Mouse (Mus musculus) hematopoietic stem cell, adult 5-6 weeks (primary cell): ENCODE measurements at regions not wholly inside any gene's neighbourhood (a gene's known extent, or its start where the extent isn't known, plus 50 kb on each side); places are given as distances from the start of the nearest gene placed in this dataset.

Experiments used
- ATAC-seq, 2 experiments: fragments of 125-278 bp in 1 of 2; replicated peaks in 1 of 2; 2 replicates each; pipeline ENCODE4 v1.8.0; 2016 to 2017; ENCODE audit warnings: inconsistent platforms in 2 of 2, mild to moderate bottlenecking in 2 of 2, moderate number of reproducible peaks in 2 of 2, low read depth in 1 of 2, moderate TSS enrichment in 1 of 2; ENCODE audit not compliant: low FRiP score in 2 of 2, poor library complexity in 2 of 2, severe bottlenecking in 2 of 2, insufficient read depth in 1 of 2, low TSS enrichment in 1 of 2

DNA sequence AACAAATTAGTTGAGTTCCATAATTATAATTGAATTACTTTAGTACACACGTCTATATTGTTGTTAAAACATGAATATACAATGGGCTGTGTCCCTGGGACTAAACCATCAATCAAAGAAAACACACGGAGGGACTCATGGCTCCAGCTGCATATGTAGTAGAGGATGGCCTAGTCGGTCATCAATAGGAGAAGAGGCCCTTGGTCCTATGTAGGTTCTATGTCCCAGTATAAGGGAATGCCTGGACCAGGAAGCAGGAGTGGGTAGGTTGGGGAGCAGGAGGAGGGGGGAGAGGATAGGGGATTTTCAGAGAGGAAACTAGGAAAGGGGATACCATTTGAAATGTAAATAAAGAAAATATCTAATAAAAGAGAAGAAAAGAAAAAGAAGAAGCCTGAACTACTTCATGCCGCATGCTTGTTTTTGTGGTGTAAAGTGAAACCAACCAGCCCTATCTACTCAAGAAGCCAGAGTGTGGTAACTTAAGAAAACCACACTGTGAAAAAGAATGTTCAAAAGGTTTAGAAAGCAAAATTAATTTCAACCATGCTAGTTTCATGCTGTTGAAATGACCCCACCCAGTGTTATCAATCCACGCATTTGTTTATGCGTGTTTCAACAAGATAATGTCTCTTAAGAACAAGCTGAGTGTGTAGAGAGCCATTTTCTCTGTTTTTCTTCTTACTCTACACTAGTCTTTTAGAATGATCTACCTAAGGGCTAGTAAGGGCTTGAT, 134.4 kb upstream of the Itga4 start:
- peak; percentile 72 to 76; a peak in 3 of 4 replicates for ATAC-seq

DNA sequence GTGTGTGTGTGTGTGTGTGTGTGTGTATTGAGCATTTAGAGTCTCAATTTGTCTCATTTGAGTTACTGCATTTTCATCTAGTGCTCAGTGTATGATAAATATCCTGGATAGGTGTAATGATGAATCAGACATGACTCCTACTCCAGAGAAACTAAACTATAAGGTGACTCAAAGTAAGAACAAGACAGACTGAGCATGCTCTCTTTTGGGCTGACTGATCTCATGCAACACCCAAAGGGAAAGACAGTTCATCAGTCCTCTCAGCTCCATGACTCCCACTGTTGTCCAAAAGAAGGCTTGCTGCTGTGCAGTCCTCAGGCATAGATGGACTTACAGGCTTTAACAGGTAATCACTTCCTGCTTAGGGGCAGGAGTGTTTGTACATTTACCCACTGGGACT, 132.7 kb upstream of the Itga4 start:
- no peak for ATAC-seq

DNA sequence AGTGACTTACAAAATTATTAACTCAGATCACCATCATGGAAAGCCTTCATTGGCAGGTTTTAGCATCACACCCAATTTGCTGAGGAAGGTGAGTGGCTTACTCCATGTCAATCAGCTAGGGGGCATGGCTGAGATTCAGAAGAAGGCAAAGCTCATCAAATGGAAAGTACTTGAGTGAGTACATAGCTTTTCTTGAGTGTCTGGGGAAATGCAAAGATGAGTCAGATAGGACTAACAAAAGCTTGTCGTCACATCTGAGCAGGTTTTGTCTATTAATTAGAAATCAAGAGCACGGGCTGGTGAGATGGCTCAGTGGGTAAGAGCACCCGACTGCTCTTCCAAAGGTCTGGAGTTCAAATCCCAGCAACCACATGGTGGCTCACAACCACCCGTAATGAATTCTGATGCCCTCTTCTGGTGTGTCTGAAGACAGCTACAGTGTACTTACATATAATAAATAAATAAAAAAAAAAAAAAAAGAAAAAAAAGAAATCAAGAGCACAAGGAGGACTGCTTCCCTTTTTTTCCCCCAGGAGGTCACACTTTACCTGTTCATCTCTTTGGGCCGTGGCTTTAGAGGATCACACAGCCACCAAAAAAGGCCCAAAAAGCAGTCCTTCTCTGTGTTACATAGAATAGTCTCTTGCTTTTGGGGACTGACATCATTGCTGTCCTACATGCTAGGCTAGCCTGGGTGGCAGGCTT, 130.8 kb upstream of the Itga4 start:
- ATAC-seq: no peak

DNA sequence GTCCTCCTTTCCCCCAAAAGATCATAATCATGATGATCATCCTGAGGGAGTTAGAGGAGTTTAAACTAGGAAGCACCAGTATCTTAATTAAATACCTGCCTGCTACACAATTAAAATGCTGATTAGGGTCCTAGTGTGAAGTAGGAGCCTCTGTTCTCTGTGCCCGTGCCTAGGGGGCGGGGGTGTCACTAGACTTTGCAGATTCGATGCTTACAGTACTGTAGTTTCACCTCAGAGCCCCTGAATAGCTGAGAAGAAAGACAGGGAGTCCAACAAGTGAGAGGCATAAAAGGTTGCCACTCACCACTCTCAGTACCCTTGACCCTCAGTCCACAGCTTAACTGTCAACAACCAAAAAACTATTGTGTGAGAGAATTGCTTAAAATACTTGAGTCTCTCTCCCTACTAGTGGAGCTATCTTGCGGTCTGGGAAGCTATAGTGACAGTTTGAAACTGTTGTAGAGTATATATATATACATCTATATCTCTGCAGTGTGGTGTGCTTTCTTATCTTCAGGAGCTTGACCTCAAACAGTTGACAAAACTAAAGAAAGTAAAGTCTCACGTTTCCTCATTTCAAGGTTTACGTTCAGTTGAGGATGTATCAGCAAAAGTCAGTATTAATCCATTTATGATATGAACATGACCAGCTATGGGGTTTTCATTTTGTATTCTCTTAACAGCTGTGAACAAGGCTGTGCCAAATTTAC, 128.9 kb upstream of the Itga4 start:
- peak in 1 of 2 experiments; percentile 49; a peak in 2 of 4 replicates for ATAC-seq

DNA sequence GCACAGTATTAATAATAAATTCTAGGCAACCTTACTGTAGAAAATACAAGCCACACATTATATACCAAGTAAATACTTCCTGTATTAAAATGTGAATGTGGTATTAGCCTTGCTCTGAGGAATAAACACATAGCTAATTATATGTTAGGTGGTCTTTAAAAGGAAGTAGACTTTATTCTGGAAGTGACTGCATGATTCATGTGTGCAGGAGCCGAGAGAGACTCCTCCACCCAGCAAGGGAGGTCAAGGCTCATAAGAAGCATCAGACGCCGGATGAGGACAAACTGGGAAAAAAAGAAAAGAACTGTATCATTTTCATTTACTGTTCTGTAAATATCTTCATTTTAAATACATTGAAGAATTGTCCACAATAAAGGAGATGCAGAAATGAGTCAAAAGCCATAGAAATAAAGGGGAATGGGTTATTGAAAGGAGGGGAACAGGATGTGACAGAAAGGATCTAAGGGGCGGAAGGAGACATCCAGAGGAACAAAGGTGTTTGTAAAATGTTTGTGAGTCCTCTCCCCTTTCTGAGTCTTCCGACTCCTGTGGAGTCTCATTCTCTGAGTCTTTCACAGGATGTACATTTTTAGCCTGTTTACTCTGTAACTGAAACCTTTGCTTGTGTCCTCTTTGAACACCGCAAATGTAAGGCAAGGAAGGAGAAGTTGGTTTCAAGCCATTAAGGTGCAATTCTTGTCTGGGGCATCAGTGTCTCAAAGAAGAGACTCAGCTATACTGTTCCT, 128.1 kb upstream of the Itga4 start:
- no peak for ATAC-seq

DNA sequence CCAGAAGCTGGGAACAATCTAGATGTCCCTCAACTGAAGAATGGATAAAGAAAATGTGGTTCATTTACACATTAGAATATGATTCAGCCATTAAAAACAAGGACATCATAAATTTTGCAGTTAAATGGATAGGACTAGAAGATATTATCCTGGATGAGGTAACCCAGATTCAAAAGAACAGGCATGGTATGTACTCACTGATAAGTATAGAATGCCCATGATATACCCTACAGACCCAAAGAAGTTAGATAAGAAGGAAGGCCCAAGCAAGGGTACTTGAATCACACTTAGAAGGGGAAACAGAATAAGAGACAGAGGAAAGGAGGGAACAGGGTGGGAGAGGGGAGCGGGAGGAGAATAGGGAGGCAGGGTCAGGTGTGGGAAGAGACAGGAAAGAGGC, 127.4 kb upstream of the Itga4 start:
- no peak for ATAC-seq

DNA sequence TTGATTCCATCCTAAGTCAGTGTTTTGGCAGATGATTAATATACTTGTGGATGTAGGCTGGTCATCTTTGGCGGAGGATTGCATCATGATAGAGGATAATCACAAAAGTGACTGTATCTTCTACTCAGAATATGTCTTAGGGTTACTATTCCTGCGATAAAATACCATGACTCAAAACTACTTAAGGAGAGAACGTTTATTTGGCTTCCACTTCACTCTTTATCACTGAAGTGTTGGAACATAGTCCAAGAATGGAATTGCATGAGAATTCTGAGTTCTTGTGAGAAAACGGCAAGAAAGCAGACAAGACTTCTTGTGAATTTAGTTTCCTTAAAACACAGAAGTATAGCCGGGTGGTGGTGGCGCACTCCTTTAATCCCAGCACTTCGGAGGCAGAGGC, 124.6 kb upstream of the Itga4 start:
- ATAC-seq: no peak

DNA sequence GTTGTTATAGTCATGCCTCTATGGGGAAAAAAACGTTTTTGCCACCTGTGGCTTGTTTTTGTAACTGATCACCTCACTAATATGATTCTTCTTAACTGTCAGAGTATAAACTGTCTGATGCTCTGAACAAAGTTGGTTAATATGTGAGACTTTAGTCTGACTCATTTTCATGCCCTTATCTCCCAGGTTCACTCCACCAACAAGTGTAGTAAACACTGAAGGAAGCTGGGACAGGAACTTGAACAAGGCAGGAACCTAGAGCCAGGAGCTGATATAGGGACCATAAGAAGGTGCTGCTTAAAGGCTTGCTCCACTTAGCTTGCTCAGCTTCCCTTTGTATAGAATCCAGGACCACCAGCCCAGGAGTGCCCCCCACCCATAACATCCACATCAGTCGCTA, 124.0 kb upstream of the Itga4 start:
- ATAC-seq: no peak

DNA sequence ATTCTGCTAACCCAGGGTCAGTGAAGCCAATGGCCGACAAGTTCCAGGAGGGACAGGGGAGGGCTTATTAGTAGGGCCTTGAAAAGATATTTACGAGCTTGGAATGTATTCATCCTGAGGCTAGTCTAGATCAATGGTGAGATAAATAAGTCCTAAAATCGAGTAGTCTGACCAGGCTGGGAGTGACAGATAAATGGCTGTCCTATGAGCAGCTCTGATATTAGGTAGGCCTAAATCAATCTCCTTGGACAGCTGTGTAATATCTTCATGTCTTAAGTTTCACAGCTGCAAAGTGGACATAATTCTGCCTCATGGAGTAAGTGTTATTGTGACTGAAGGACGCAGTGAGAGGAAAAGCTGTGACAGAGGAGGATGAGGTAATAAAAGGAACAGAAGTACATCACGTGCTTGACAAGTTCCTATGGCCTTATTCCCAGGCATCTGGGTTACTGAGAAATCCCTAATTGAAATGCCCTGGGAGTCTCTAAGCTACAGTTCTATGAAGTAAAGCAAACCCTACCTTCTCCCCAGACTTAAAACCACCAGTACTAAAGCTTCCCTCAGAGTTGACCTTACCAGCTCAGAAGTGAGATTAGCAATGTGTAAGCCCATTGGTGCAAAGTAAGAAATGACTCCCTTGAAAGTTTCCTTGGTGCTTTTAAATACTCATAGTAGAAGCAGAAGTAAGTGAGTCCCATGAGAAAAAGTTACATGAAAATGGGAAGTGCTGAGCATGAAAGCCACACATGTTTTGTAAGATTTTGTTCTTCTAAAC, 123.3 kb upstream of the Itga4 start:
- peak; percentile 78 to 85 for ATAC-seq

DNA sequence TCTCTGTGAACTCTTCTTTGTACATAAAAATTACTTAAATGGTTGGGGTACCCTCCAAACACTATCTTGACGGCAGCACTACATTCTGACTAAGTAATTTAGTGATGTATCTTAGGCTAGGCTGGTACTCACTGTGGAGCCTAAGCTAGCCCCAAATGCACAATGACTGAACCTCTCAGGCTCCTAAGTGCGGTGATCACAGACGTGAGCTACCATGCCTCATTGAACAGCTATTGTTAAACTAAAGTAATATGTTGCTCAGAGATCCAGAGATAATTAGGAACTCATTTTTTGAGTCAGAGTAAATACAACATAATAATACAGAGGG, 122.7 kb upstream of the Itga4 start:
- ATAC-seq: no peak

DNA sequence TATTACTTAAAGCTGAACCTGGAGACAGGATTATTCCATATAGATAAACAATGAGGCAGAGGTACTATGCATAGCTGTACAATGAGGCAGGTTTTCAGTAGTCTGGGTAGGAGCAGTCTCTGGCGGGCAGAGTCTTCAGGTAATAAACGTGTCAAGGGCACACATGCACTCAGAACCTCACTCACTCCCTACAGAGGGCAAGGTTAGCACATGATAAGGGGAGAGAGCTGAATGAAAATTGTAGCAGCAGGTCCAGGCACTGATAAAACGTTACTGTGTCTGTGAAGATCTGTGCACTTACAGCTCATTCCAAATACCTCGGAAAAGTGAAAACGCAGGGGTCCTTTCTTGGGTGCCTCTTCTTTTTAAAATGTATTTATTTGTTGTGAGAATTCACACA, 120.9 kb upstream of the Itga4 start:
- ATAC-seq: no peak

DNA sequence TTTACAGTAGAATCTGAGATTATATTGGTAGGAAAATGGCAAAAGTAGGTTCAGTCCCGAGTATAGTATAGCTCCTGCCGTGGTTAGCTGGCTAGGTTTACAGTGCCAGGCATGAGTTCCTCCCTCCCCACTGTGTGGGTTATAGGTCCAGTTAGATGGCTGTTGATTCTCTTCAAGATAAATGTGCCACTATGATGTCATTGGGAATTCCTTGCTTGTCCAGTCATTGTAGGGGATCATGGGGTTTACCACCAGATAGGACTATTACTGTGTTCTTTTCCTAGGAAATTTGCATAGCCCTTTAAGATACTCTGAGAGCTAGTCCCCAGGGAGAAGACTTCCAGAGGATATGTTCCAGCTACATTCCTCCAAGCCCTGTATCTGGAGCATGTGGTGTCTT, 119.2 kb upstream of the Itga4 start:
- ATAC-seq: no peak

DNA sequence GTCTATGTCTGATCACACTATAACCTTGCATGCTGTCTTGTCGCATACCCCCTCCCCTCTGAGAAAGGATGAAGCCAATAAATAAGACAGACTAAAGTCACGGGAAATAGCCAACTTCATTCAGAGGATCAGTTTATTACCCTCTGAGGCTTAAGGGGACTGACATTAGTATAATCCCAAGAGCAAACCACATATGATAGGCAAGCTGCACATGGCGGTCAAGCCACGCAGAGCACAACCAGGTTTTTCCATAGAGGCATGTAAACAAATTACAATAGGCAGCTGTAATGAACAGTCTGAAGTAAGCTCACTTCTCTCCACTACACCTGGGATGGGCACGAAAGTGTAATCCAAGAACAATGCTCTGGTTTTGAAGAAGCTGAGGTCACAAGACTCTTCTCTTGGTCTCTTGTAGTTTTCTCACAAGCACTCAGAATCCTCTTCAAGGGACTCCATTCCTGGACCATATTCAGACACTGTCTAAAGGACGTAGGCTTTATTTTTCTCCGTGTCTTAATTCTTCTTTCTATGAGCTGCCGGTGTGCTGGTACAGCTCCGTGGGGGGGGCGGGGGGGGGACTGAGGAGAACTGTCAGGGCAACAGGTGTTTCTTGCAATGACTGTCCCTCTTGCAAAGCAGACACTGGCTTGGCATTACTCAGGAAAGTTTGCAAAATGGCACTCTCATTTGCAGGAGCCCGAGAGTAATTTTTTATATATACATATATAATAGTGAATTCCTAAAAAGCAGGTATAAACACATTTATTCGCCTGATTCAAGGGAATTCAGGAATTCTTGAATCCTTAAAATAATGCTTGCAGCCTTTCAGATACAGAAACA, 118.4 kb upstream of the Itga4 start:
- no peak for ATAC-seq

DNA sequence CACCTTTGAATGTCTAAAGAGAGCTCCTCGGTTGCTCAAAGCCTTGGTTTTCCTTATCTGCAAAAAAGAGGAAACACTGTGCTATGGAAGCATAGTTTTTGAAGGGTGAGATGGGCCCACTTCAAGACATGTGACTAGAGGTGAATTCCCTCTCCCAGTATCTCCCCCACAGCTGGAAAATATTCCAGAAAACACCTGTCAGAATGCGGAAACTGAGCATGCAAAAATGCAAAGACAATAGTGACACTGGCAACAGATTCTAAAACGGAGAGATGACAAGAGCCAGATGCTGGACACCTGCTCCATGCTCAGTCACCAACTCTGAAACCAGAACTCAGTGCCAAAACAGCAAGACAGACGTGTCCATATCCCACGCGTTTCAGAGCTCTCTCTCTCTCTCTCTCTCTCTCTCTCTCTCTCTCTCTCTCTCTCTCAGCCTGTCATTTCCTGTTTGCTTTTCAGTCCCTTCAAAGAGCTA, 117.5 kb upstream of the Itga4 start:
- peak in 1 of 2 experiments; percentile 32; a peak in 1 of 4 replicates for ATAC-seq

DNA sequence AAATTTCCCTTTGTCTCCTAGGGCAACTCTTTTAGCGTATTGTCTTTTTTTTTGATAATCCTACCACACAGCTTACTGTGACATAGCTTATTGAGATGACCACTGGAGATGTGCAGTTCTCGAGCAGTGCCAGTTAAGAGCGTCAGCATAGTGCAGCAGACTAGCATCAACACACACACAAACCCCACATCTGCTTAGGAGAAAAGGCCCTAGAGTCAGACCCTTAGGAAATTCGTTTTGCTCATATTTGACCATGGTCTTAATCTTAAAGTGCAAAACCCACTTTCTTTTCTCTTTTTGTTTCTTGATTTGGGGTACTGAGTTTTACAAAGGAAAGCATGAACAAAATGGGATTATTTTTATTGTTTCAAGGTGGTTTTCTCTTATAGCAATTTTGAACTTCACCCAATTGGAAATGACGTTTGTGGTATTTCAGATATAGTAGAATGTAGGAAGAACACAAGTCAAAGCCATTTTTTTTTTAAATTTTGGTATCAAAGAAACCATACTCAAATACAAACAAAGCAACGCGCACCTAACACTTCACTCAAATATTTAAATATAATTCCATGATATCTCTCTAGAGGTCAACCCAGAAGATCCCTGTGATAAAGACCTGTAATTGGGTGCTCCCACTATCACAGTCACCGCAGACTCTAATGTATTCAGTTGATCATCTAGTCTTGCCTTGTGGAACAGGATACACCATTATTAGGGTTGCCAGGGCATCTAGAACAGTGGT, 116.7 kb upstream of the Itga4 start:
- ATAC-seq: no peak

DNA sequence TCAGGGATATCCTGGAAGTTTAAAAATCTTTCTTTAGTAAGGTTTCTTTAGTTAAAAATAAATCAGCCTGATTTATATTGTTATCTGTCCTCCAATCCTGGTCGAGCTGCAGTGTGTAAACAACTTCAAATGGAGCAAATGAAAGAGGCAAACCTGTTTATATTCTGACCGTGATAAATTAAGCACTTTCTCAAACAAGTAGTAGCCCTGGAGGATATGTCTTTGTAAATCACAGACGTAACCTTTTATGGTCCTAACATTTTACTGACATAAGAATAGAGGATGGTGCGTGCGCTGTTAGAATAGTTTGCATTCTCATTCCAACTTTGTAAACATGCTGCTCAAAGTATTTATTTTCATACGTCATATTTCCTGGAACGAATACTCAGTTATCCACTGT, 113.3 kb upstream of the Itga4 start:
- no peak for ATAC-seq
